8 mouse cellular contexts compared by ENCODE assay signal in genomic region chr10:66853258-66853657, GRCm38 (mm10).
DNase-seq lines count a peak whose midpoint lies in the region; ATAC-seq lines count a peak whose summit lies in the region.

No protein-coding gene starts in this region.

- H3K27ac ChIP-seq in intestine, embryonic 16.5 days (ENCODE audit: low read length): no peak overlapping the region
- no peak overlapping the region for H3K27ac ChIP-seq in limb, embryonic 10.5 days
- H3K27ac ChIP-seq in midbrain, embryonic 12.5 days (replicated peaks): no peak overlapping the region

- 0 out of 2 replicates have a peak overlapping the region, but pooled peaks have one; percentile 15 for H3K4me2 ChIP-seq in intestine, embryonic 16.5 days (ENCODE audit: low read depth, low read length)
- peak overlapping the region; percentile 23 for H3K4me2 ChIP-seq in midbrain, embryonic 12.5 days (replicated peaks)

- H3K9ac ChIP-seq in intestine, embryonic 16.5 days (ENCODE audit: low read depth, low read length): 0 out of 2 replicates have a peak overlapping the region, but pooled peaks have one; percentile 12
- H3K9ac ChIP-seq in midbrain, embryonic 12.5 days (replicated peaks): no peak overlapping the region

- ATAC-seq in intestine, embryonic 16.5 days: 0 out of 2 replicates have a peak, but pooled peaks have one; percentile 55
- ATAC-seq in midbrain, embryonic 12.5 days (ENCODE audit: low FRiP score, low read depth): no peak
- ATAC-seq in erythroid progenitor cell, adult 5-6 weeks (replicated peaks; ENCODE audit: low FRiP score, poor library complexity, severe bottlenecking): no peak

- no peaks in the 10 kb centered on the region for H3K9me3 ChIP-seq in intestine, embryonic 16.5 days (ENCODE audit: control insufficient read depth, low read length)
- H3K9me3 ChIP-seq in limb, embryonic 10.5 days (replicated peaks): no peaks in the 10 kb centered on the region
- no peaks in the 10 kb centered on the region for H3K9me3 ChIP-seq in midbrain, embryonic 12.5 days

- WGBS in intestine, embryonic 16.5 days: 9% methylated on average over 13 of the region's 13 CpGs
- WGBS in limb, embryonic 10.5 days: 12% methylated on average over 13 of the region's 13 CpGs
- 11% methylated on average over 13 of the region's 13 CpGs for WGBS in midbrain, embryonic 12.5 days

- H3K36me3 ChIP-seq in intestine, embryonic 16.5 days (ENCODE audit: control insufficient read depth, insufficient read depth, low read length): no peaks in the 10 kb centered on the region
- no peaks in the 10 kb centered on the region for H3K36me3 ChIP-seq in limb, embryonic 10.5 days
- H3K36me3 ChIP-seq in midbrain, embryonic 12.5 days: no peaks in the 10 kb centered on the region

- no peaks in the 10 kb centered on the region for H3K4me1 ChIP-seq in intestine, embryonic 16.5 days (ENCODE audit: control insufficient read depth, insufficient read depth, low read length)
- no peaks in the 10 kb centered on the region for H3K4me1 ChIP-seq in limb, embryonic 10.5 days
- H3K4me1 ChIP-seq in midbrain, embryonic 12.5 days: no peaks in the 10 kb centered on the region

- H3K4me3 ChIP-seq in intestine, embryonic 16.5 days (ENCODE audit: low read length): no peak overlapping the region
- no peak overlapping the region for H3K4me3 ChIP-seq in limb, embryonic 10.5 days
- no peak overlapping the region for H3K4me3 ChIP-seq in midbrain, embryonic 12.5 days

- peak; percentile 65 for DNase-seq in adrenal gland, adult 8-10 months
- peak; percentile 89 for DNase-seq in embryo, embryonic 11 days
- DNase-seq in gonadal fat pad, adult 2 months (ENCODE audit: low read depth): peak; percentile 22
- DNase-seq in limb, embryonic 10.5 days (ENCODE audit: low spot score): peak; percentile 88
- peak; percentile 71 for DNase-seq in skeletal muscle tissue, adult 2 months (ENCODE audit: low read depth, low spot score)

- H3K27me3 ChIP-seq in intestine, embryonic 16.5 days (replicated peaks; ENCODE audit: control insufficient read depth, insufficient read depth, low read length): no peaks in the 10 kb centered on the region
- peaks cover 4% of the 10 kb centered on the region for H3K27me3 ChIP-seq in limb, embryonic 10.5 days (ENCODE audit: low read depth, poor library complexity, severe bottlenecking)
- H3K27me3 ChIP-seq in midbrain, embryonic 12.5 days: no peaks in the 10 kb centered on the region

Comparison
In these comparisons a context has a peak if more than half of its experiments do, and no peak if none do; other contexts are left out.
1. DNase-seq: peak in every context shown above with its lines; median percentile 89 in embryo, embryonic 11 days; 88 in limb, embryonic 10.5 days; 71 in skeletal muscle tissue, adult 2 months; 65 in adrenal gland, adult 8-10 months; 22 in gonadal fat pad, adult 2 months.